Mouse (Mus musculus) hindbrain, embryonic 16.5 days (tissue): ENCODE data around the gene Dnal4. TPM values are rescaled to one million over a fixed set of nuclear protein-coding genes. Genes with fewer than 3 reads are reported as not detected.

Experiments
- ATAC-seq: fragments of 200-750 bp; cut with Nextera tagmentation; 2 replicates; pipeline ENCODE4 v1.8.0; 2017; ENCODE audit warnings: moderate TSS enrichment, moderate library complexity
- H3K27ac ChIP-seq: fragments of 300-500 bp; sonication (generic); 2 replicates; pipeline ENCODE4 v1.5.1; 2014; ENCODE audit warnings: low read depth, mild to moderate bottlenecking, control low read depth, low read length, moderate library complexity
- H3K27me3 ChIP-seq: fragments of 300-500 bp; sonication (generic); replicated peaks from 2 replicates; pipeline ENCODE4 v1.6.1; 2014; ENCODE audit warnings: low read length; ENCODE audit not compliant: control insufficient read depth, insufficient read depth
- H3K36me3 ChIP-seq: fragments of 300-500 bp; sonication (generic); 2 replicates; pipeline ENCODE4 v1.6.1; 2014; ENCODE audit warnings: mild to moderate bottlenecking, low read length, moderate library complexity, mixed read lengths; ENCODE audit not compliant: control insufficient read depth, insufficient read depth
- H3K4me1 ChIP-seq: fragments of 300-500 bp; sonication (generic); 2 replicates; pipeline ENCODE4 v1.6.1; 2014; ENCODE audit warnings: low read depth, low read length; ENCODE audit not compliant: control insufficient read depth, insufficient read depth
- H3K4me2 ChIP-seq: fragments of 300-500 bp; sonication (generic); 2 replicates; pipeline ENCODE4 v1.6.1; 2014; ENCODE audit warnings: mild to moderate bottlenecking, low read length, control low read depth, moderate library complexity
- H3K4me3 ChIP-seq: fragments of 300-500 bp; sonication (generic); 2 replicates; pipeline ENCODE4 v1.5.1; 2014; ENCODE audit warnings: mild to moderate bottlenecking, low read length, control low read depth, moderate library complexity
- H3K9ac ChIP-seq: fragments of 300-500 bp; sonication (generic); 2 replicates; pipeline ENCODE4 v1.6.1; 2014; ENCODE audit warnings: low read depth, mild to moderate bottlenecking, control low read depth, low read length, moderate library complexity
- H3K9me3 ChIP-seq: fragments of 300-500 bp; sonication (generic); 2 replicates; pipeline ENCODE4 v1.6.1; 2014; ENCODE audit warnings: mild to moderate bottlenecking, low read length, moderate library complexity; ENCODE audit not compliant: control insufficient read depth
- WGBS: fragments of 180-500 bp; shearing (Covaris S2); extraction: QIAGEN DNeasy Blood & Tissue Kit; methylation state at CpG from one replicate; pipeline ENCODE4 v1.1.7; 2014; 5-methylcytosine and 5-hydroxymethylcytosine counted together
- polyA plus RNA-seq: library from polyadenylated mRNA; unstranded; fragments of >200 nt; fragmentation: Nextera tagmentation; extraction: Ambion mirVana; gene quantifications from 2 replicates; pipeline ENCODE4 v1.2.1, GENCODE M21; 2015

Gene Dnal4
- polyA plus RNA-seq, 1 experiment from 2014 or later, result 61.8 TPM

DNA sequence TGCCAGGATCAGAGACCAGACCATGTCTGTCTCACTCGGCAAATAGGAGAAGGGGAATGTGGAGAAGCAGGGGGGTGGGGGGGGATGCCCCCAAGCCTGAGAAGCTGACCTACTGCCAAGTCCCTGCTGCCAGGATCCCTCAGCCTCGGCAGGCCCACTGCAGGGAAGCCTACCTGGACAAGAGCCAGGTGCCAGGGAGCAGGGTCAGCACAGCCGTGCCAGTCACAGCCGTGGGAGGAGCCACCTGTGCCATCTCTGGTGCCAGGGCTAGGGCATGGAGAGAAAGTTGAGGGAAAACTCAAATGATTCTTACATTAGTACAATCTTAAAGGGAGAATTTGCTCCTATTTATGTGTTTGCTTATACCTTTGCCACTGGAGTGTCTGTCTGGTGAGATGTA, 24.7 kb upstream of the Dnal4 start:
- Histone ChIP-seq H3K27ac (no peak overlapping the region), H3K27me3 (peaks cover 2% of the 10 kb centered on the region; the same call in 1 of the 2 replicates), H3K4me3 (no peak overlapping the region; the same call in 1 of the 2 replicates), H3K36me3 (no peaks in the 10 kb centered on the region), H3K9ac (no peak overlapping the region), H3K4me1 (peaks cover 11% of the 10 kb centered on the region), H3K9me3 (no peaks in the 10 kb centered on the region), H3K4me2 (peak overlapping the region; percentile 83)
- ATAC-seq, result no peak
- 46% methylated on average over 4 of the region's 4 CpGs for WGBS

GRCm38 (mm10) chr15:79801646-79802045, 24.0 kb upstream of the Dnal4 start:
- Histone ChIP-seq H3K4me3 (no peak overlapping the region), H3K9ac (no peak overlapping the region), H3K4me2 (no peak overlapping the region), H3K27ac (no peak overlapping the region), H3K27me3 (peaks cover 2% of the 10 kb centered on the region; the same call in 1 of the 2 replicates), H3K9me3 (no peaks in the 10 kb centered on the region), H3K4me1 (peaks cover 11% of the 10 kb centered on the region), H3K36me3 (no peaks in the 10 kb centered on the region)
- 66% methylated on average over 2 of the region's 2 CpGs for WGBS
- ATAC-seq, result no peak

DNA sequence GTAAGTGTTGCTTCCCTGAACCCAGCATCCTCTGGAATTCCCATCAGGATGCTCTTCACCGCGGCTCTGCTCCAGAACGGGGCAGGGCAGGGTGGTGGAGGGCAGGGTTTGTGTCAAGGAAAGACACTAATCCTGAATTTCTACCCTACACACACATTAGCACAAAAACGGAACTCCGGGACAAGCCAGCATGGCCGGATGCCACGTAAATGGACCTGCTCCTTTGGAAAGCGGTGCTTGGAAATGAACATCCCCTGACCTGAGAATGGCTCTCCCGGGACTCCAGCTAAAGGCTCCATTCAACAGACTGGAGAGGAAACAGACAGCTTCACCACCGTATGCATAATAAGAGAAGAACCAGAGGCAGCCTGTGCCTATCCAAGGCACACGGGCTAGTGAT, 23.1 kb upstream of the Dnal4 start:
- Histone ChIP-seq H3K9me3 (no peaks in the 10 kb centered on the region), H3K36me3 (no peaks in the 10 kb centered on the region), H3K9ac (no peak overlapping the region), H3K4me3 (no peak overlapping the region), H3K27me3 (0 out of 2 replicates have a peak, but pooled peaks cover under 1% of the 10 kb centered on the region), H3K4me2 (no peak overlapping the region), H3K27ac (no peak overlapping the region), H3K4me1 (peaks cover 11% of the 10 kb centered on the region)
- WGBS, result 42% methylated on average over 11 of the region's 11 CpGs
- ATAC-seq, result no peak

DNA sequence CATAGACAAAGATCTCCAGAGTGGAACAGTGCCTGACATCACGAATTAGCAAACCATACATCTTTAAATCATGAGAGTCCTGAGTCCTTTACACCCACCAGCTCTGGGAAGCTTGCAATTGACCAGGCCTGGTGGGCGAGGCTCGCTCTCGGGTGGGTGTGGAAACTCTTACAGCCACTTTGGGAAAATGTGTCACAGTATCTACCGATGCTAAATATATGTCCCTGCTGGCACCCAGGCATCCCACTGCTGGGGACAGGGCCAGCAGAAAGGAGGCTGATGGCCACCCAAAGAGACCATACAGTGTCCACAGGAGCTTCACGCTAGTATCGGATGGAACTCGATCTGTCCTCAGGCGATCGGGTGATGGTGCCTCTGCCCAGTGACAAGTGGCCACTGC, 20.9 kb upstream of the Dnal4 start:
- Histone ChIP-seq H3K4me2 (no peak overlapping the region), H3K27me3 (no peaks in the 10 kb centered on the region), H3K9me3 (no peaks in the 10 kb centered on the region), H3K27ac (no peak overlapping the region), H3K9ac (no peak overlapping the region), H3K36me3 (no peaks in the 10 kb centered on the region), H3K4me3 (no peak overlapping the region), H3K4me1 (peaks cover 8% of the 10 kb centered on the region)
- ATAC-seq, result no peak
- 87% methylated on average over 10 of the region's 10 CpGs for WGBS

- H3K4me3 ChIP-seq, result no peak overlapping the region
- no peak overlapping the region for H3K27ac ChIP-seq
- no peak for ATAC-seq
- peaks cover 8% of the 10 kb centered on the region for H3K4me1 ChIP-seq
- H3K9ac ChIP-seq, result no peak overlapping the region
- H3K4me2 ChIP-seq, result no peak overlapping the region
- H3K9me3 ChIP-seq, result no peaks in the 10 kb centered on the region
- WGBS, result 81% methylated on average over 8 of the region's 8 CpGs
- no peaks in the 10 kb centered on the region; the same call in 1 of the 2 replicates for H3K36me3 ChIP-seq
- H3K27me3 ChIP-seq, result no peaks in the 10 kb centered on the region
Measured at GRCm38 (mm10) chr15:79797680-79798079, 20.0 kb upstream of the Dnal4 start.

DNA sequence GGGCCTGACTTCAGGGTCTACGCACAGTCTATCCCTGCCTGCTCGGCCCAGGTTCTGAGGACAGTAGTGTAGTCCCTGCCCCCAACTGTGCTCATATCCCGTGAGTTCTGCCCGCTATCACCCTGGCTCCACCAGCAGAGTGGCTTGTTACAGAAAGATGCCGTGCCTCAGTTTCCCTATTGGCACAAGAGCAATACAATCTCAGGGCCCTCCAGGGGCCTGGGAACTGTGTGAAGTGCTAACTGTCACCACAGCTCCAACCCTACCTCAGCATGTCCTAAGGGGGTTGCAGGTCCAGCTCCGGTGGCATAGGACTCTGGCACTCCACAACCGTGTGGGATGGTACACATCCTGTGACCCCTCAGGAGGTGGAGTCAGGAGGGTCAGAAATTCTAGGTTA, 19.4 kb upstream of the Dnal4 start:
- WGBS, result 92% methylated on average over 7 of the region's 7 CpGs
- no peak for ATAC-seq
- no peak overlapping the region for H3K27ac ChIP-seq

GRCm38 (mm10) chr15:79796256-79796655, 18.6 kb upstream of the Dnal4 start:
- no peak for ATAC-seq
- no peak overlapping the region for H3K4me2 ChIP-seq
- no peaks in the 10 kb centered on the region; the same call in 1 of the 2 replicates for H3K36me3 ChIP-seq
- H3K9me3 ChIP-seq, result no peaks in the 10 kb centered on the region
- H3K27ac ChIP-seq, result no peak overlapping the region
- H3K4me1 ChIP-seq, result no peaks in the 10 kb centered on the region
- WGBS, result 63% methylated on average over 12 of the region's 12 CpGs
- no peak overlapping the region for H3K4me3 ChIP-seq
- H3K27me3 ChIP-seq, result no peaks in the 10 kb centered on the region
- no peak overlapping the region for H3K9ac ChIP-seq

More for the DNA sequence above, 19.4 kb upstream of the Dnal4 start:
- peaks cover 2% of the 10 kb centered on the region for H3K4me1 ChIP-seq
- no peaks in the 10 kb centered on the region for H3K27me3 ChIP-seq
- H3K9ac ChIP-seq, result no peak overlapping the region
- H3K4me2 ChIP-seq, result no peak overlapping the region
- no peaks in the 10 kb centered on the region for H3K9me3 ChIP-seq
- no peaks in the 10 kb centered on the region; the same call in 1 of the 2 replicates for H3K36me3 ChIP-seq
- no peak overlapping the region for H3K4me3 ChIP-seq

GRCm38 (mm10) chr15:79794173-79794572, 16.5 kb upstream of the Dnal4 start:
- H3K4me3 ChIP-seq, result no peak overlapping the region
- H3K27ac ChIP-seq, result no peak overlapping the region
- WGBS, result 41% methylated on average over 20 of the region's 20 CpGs
- H3K4me1 ChIP-seq, result no peaks in the 10 kb centered on the region
- no peak for ATAC-seq
- peaks cover 3% of the 10 kb centered on the region for H3K36me3 ChIP-seq
- H3K27me3 ChIP-seq, result no peaks in the 10 kb centered on the region
- no peaks in the 10 kb centered on the region for H3K9me3 ChIP-seq
- H3K4me2 ChIP-seq, result no peak overlapping the region
- 0 out of 2 replicates have a peak overlapping the region, but pooled peaks have one; percentile 11 for H3K9ac ChIP-seq

- Histone ChIP-seq H3K4me1 (no peaks in the 10 kb centered on the region), H3K4me2 (no peak overlapping the region), H3K27me3 (no peaks in the 10 kb centered on the region), H3K36me3 (peaks cover 4% of the 10 kb centered on the region), H3K9ac (no peak overlapping the region), H3K27ac (no peak overlapping the region), H3K9me3 (no peaks in the 10 kb centered on the region), H3K4me3 (no peak overlapping the region)
- no peak for ATAC-seq
- 95% methylated on average over 9 of the region's 9 CpGs for WGBS
Measured at GRCm38 (mm10) chr15:79793076-79793475, 15.4 kb upstream of the Dnal4 start.

GRCm38 (mm10) chr15:79792455-79792854, 14.8 kb upstream of the Dnal4 start:
- Histone ChIP-seq H3K27ac (no peak overlapping the region), H3K4me3 (no peak overlapping the region), H3K36me3 (peaks cover 4% of the 10 kb centered on the region), H3K27me3 (no peaks in the 10 kb centered on the region), H3K9me3 (no peaks in the 10 kb centered on the region), H3K4me1 (peaks cover 3% of the 10 kb centered on the region; the same call in 1 of the 2 replicates), H3K4me2 (no peak overlapping the region), H3K9ac (no peak overlapping the region)
- WGBS, result 18% methylated on average over 19 of the region's 19 CpGs
- 0 out of 2 replicates have a peak, but pooled peaks have one; percentile 15 for ATAC-seq
